Mouse (Mus musculus): ENCODE results near the gene Ascl3.

DNA sequence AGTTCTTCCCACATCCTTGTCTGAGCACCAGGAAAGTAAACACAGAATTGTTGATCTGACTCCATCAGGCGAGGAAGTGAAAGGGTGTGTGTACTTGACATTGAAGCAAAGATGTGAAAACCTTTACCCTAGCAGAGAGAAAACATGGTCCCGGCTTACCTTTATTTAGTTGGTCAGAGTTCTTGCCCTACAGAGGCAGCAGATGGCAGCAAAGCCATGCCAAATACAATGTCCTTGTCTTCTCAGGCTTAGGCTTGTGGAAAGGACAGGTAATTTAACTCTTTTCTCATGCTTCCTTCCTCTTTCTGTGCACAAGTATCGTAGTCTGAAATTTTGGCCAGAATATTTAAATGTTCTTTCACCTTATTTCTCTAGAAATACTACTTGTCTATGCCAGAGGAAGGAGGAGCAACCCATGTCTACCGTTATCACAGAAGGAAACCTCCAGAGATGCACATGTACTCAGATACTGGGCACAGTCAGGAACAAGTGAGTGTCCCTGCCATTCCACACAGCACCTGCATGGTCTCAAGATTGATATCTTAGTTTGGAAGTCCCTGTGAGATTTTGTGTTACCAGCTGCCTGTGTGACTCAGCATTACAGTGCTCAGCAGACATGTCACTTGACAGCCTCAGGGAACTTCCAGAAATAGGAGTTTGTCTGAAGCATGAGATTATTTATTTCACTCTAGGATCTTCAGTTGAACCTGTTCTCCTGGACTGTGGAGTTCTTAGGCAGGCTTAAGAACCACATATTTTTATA, 24.3 kb downstream of the Ascl3 start:
- peak; percentile 48; the same call in 1 of the 2 replicates for TF ChIP-seq CTCF (IDR thresholded peaks at IDR 0.05; ENCODE audit: insufficient read depth, low read length)
- no peak for TF ChIP-seq POLR2A (IDR thresholded peaks at IDR 0.05; ENCODE audit: borderline replicate concordance, extremely low read depth, low read depth, low read length)

Measured in lung, adult 2 months (tissue).